Mouse (Mus musculus) thymus, adult 2 months (tissue): ENCODE data around the gene Ror1.

Experiments
- CTCF ChIP-seq: fragments of 200-500 bp; IDR thresholded peaks from 2 replicates; pipeline ENCODE4 v1.5.1; 2012; ENCODE audit warnings: mild to moderate bottlenecking, control low read depth, low read length, moderate library complexity, borderline replicate concordance; ENCODE audit not compliant: control insufficient read depth, poor library complexity, insufficient read depth; ENCODE audit errors: extremely low read depth
- POLR2A ChIP-seq: fragments of 200-500 bp; IDR thresholded peaks from 2 replicates; pipeline ENCODE4 v1.6.1; 2012; ENCODE audit warnings: mild to moderate bottlenecking, low read length, control low read depth, moderate library complexity; ENCODE audit not compliant: control insufficient read depth, poor library complexity, insufficient read depth; ENCODE audit errors: extremely low read depth

DNA sequence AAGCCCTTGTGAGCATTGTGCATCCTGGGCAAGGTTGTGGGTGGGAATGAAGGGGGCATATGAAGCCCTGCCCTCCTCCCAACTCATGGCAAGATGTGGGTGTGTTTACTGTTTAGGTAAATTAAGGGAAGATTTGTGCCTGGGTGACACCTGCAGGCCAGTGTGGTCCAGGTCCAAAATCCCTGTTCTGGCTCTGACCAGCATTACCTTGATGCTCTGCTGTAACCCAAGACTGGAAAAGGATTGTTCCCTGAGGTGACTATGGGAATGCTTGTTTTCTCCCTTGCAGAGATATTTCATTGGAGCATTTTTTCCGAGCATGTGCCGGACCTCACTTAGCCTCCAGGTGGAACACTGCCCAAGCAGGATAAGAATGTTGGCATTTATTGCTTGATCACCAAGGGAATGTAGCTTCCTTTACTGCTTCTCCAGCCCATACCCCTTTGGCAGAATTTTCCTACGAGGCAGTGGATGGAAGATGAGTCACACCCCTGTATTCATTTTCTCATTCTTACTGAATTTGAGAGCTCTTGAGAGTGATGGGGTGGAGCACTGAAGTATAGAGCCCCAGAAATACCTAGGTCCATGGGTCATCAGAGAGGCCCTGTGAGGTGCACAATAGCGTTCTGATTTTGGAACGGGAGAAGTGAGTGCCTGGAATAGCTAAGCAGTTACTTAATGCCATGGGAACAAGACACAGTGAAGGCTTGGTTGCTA is 290.8 kb downstream of the Ror1 start:
- no peak for TF ChIP-seq CTCF
- TF ChIP-seq POLR2A: no peak
